Mouse (Mus musculus) ES-E14 (cell line): ENCODE measurements around the gene Zxdc.

Experiments used
- CHD2 ChIP-seq: IDR thresholded peaks from 2 replicates; pipeline ENCODE4 v1.6.1; 2014; ENCODE audit warnings: mild to moderate bottlenecking, low read depth, low read length, inconsistent platforms
- HCFC1 ChIP-seq: IDR thresholded peaks from 2 replicates; pipeline ENCODE4 v1.6.1; 2012; ENCODE audit warnings: low read length, inconsistent platforms, borderline replicate concordance; ENCODE audit not compliant: insufficient read depth
- MAFK ChIP-seq: IDR thresholded peaks from 2 replicates; pipeline ENCODE4 v1.6.1; 2014; ENCODE audit warnings: mild to moderate bottlenecking, low read depth, low read length, inconsistent platforms; ENCODE audit not compliant: insufficient read depth
- ZNF384 ChIP-seq: IDR thresholded peaks from 2 replicates; pipeline ENCODE4 v1.6.1; 2012; ENCODE audit warnings: low read depth, low read length, inconsistent platforms

DNA sequence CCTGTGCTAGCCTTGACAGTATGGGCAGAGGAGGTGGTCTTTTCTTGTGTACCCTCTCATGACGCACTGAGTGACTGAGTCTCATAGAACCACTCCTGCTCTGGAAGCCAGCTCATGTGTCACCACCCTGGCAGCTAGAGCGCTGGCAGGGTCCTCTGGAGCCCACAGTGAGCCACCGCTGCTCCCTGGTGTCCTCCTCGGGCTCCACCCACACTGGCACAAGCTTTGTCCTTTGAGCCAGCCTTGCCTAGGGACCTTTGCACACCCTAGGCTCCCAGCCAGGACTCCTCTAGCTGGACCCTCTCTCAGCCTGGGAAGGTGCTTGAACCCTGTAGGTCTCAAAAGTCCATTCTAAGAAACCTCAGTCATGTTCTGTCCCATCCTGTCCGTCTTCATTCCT is 81.4 kb downstream of the Zxdc start:
- TF ChIP-seq ZNF384 (no peak), CHD2 (no peak), MAFK (no peak), HCFC1 (no peak)
